Mouse (Mus musculus): Measurements from ENCODE around the gene Atp5mpl. TPM values are rescaled to one million over a fixed set of nuclear protein-coding genes. Genes with fewer than 3 reads are reported as not detected.

The Atp5mpl gene
- polyA plus RNA-seq, 1 experiment: 8.8 TPM

DNA sequence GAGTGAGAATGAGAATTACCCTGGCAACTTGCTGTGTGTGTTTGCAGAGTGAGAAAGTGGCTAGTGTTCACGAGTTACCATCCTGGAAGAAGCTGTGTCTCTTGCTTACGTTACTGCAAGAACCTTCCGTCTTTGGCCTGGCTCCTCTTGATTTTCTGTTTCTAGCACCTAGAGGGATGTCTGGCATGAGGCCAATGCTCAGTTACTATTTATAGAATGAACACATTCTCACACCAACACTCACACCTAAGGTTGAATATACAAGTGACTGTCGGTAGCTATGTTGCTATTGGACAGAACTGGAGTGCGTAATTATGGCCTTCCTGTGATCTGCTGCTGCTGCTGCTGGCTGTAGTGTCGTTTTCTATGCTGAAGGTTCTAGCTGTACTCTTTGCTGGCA lies 10.4 kb upstream of the Atp5mpl start:
- no peak overlapping the region for H3K27ac ChIP-seq (ENCODE audit: insufficient read depth, low read length)
- no peaks in the 10 kb centered on the region for H3K36me3 ChIP-seq (ENCODE audit: control insufficient read depth, insufficient read depth, low read length)
- H3K4me1 ChIP-seq (ENCODE audit: control insufficient read depth, insufficient read depth, insufficient read length): no peaks in the 10 kb centered on the region
- 68% methylated on average over 6 of the region's 6 CpGs for WGBS
- no peaks in the 10 kb centered on the region; the same call in 1 of the 2 replicates for H3K27me3 ChIP-seq (ENCODE audit: control insufficient read depth, insufficient read depth, low read length)
- no peak overlapping the region for H3K4me3 ChIP-seq (ENCODE audit: extremely low read depth, insufficient read depth, insufficient read length)
- TF ChIP-seq POLR2A (IDR thresholded peaks at IDR 0.05; ENCODE audit: low read depth, low read length) (no peak), CTCF (IDR thresholded peaks at IDR 0.05; ENCODE audit: extremely low read depth, insufficient read depth, insufficient read length, insufficient replicate concordance) (no peak)
- no peak for DNase-seq (ENCODE audit: low read depth in 1 of 2, low spot score in 2 of 2)

DNA sequence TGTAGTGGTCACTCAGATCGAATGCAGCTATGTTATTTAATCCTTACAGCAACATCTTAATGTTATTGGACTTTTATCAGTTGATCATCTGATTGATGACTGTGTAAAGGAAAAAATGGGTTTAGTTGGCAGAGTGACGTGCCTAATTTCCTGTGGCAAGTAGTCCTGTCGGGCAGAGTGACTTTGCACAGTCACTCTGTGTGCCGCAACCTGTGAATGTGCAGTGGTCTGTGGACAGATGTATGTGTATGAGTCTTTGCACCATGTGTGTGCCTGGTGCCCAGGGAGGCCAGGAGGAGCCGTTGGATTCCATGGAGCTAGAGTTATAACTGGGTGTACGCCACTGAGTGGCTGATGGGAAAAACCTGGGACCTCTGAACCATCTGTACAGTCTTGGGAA lies 7.8 kb upstream of the Atp5mpl start:
- no peak overlapping the region for H3K27ac ChIP-seq (ENCODE audit: insufficient read depth, low read length)
- DNase-seq (ENCODE audit: low read depth in 1 of 2, low spot score in 2 of 2): no peak
- H3K27me3 ChIP-seq (ENCODE audit: control insufficient read depth, insufficient read depth, low read length): no peaks in the 10 kb centered on the region; the same call in 1 of the 2 replicates
- no peaks in the 10 kb centered on the region for H3K4me1 ChIP-seq (ENCODE audit: control insufficient read depth, insufficient read depth, insufficient read length)
- no peaks in the 10 kb centered on the region for H3K36me3 ChIP-seq (ENCODE audit: control insufficient read depth, insufficient read depth, low read length)
- TF ChIP-seq CTCF (IDR thresholded peaks at IDR 0.05; ENCODE audit: extremely low read depth, insufficient read depth, insufficient read length, insufficient replicate concordance): no peak
- no peak for TF ChIP-seq POLR2A (IDR thresholded peaks at IDR 0.05; ENCODE audit: low read depth, low read length)
- H3K4me3 ChIP-seq (ENCODE audit: extremely low read depth, insufficient read depth, insufficient read length): no peak overlapping the region
- 54% methylated on average over 6 of the region's 6 CpGs for WGBS

DNA sequence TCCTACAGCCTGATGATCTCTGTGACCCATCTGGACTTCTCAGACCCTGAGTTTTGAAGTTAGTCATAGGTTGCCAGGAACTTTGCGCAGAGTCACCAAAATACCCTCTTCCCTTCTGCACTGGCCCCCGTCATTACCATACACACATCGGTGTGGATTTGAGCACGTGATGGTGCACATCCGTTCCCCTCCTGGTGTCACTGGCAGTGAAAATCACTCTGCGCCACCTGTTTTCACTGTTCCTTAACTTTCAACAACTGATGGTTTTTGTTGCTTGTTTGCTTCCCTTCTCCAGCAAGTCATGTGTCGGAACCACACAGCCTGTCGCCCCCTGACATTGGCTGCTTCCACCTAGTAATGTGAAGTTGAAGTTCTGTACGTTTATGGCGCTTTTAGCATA lies 5.7 kb upstream of the Atp5mpl start:
- TF ChIP-seq POLR2A (IDR thresholded peaks at IDR 0.05; ENCODE audit: low read depth, low read length): no peak
- TF ChIP-seq CTCF (IDR thresholded peaks at IDR 0.05; ENCODE audit: extremely low read depth, insufficient read depth, insufficient read length, insufficient replicate concordance): no peak
- no peaks in the 10 kb centered on the region for H3K4me1 ChIP-seq (ENCODE audit: control insufficient read depth, insufficient read depth, insufficient read length)
- H3K36me3 ChIP-seq (ENCODE audit: control insufficient read depth, insufficient read depth, low read length): no peaks in the 10 kb centered on the region
- no peak overlapping the region for H3K4me3 ChIP-seq (ENCODE audit: extremely low read depth, insufficient read depth, insufficient read length)
- 86% methylated on average over 10 of the region's 10 CpGs for WGBS
- H3K27ac ChIP-seq (ENCODE audit: insufficient read depth, low read length): no peak overlapping the region
- no peaks in the 10 kb centered on the region; the same call in 1 of the 2 replicates for H3K27me3 ChIP-seq (ENCODE audit: control insufficient read depth, insufficient read depth, low read length)
- DNase-seq (ENCODE audit: low read depth in 1 of 2, low spot score in 2 of 2): no peak

DNA sequence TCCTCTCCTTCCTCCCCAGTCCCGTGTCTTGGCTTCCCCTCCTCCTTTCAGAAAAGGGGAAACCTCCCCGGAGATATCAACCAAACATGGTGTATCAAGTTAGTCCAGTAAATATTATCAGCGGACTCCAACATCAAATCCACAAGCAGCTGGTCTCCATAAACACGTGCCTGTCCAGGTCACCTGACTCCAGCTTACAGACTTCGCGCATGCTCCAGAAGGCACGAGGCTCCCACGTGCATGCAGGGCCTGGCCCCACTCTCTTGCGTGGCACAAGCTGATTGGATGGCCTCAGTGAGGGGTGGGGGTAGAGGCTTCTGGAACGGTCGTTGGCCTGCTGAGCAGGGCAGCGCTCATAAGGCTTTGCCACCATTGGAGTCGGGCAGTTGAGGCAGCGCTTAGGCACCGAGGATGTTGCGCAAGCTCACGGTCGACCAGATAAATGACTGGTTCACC lies 4.5 kb upstream of the Atp5mpl start, which contains the start of gene Tdrd9:
Gene Tdrd9, plus strand, starts transcription at position 329 of the 456 bp plus-strand sequence.
- no peak for DNase-seq (ENCODE audit: low read depth in 1 of 2, low spot score in 2 of 2)
- Histone ChIP-seq H3K27me3 (ENCODE audit: control insufficient read depth, insufficient read depth, low read length) (no peaks in the 10 kb centered on the region; the same call in 1 of the 2 replicates), H3K36me3 (ENCODE audit: control insufficient read depth, insufficient read depth, low read length) (no peaks in the 10 kb centered on the region), H3K27ac (ENCODE audit: insufficient read depth, low read length) (no peak within 1 kb of the TSS), H3K4me1 (ENCODE audit: control insufficient read depth, insufficient read depth, insufficient read length) (no peaks in the 10 kb centered on the region), H3K4me3 (ENCODE audit: extremely low read depth, insufficient read depth, insufficient read length) (no peak within 1 kb of the TSS)
- 86% methylated on average over 18 of the region's 18 CpGs for WGBS
- TF ChIP-seq CTCF (IDR thresholded peaks at IDR 0.05; ENCODE audit: extremely low read depth, insufficient read depth, insufficient read length, insufficient replicate concordance): no peak
- TF ChIP-seq POLR2A (IDR thresholded peaks at IDR 0.05; ENCODE audit: low read depth, low read length): no peak

DNA sequence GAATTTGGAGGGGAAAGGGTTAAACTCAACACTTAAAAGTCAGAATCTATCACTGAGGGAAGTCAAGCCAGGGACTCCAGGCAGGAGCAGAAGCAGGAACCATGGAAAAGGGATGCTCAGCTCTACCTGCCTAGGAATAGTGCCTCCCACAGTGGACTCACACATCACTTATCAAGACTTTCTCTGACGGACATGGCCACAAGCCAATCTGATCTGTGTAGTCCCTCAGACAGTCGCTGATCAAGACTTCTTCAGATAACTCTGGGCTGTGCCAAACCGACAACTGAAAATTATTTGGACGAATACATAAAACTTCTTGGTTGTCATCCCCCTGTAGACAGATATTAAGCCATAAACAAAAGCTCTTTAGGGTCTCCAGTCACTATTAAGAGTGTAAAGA lies 3.3 kb upstream of the Atp5mpl start:
- 67% methylated on average over 4 of the region's 4 CpGs for WGBS
- no peak for TF ChIP-seq CTCF (IDR thresholded peaks at IDR 0.05; ENCODE audit: extremely low read depth, insufficient read depth, insufficient read length, insufficient replicate concordance)
- no peak for TF ChIP-seq POLR2A (IDR thresholded peaks at IDR 0.05; ENCODE audit: low read depth, low read length)
- no peak overlapping the region for H3K27ac ChIP-seq (ENCODE audit: insufficient read depth, low read length)
- H3K27me3 ChIP-seq (ENCODE audit: control insufficient read depth, insufficient read depth, low read length): no peaks in the 10 kb centered on the region; the same call in 1 of the 2 replicates
- H3K36me3 ChIP-seq (ENCODE audit: control insufficient read depth, insufficient read depth, low read length): no peaks in the 10 kb centered on the region
- H3K4me1 ChIP-seq (ENCODE audit: control insufficient read depth, insufficient read depth, insufficient read length): no peaks in the 10 kb centered on the region; the same call in 1 of the 2 replicates
- no peak overlapping the region for H3K4me3 ChIP-seq (ENCODE audit: extremely low read depth, insufficient read depth, insufficient read length)
- DNase-seq (ENCODE audit: low read depth in 1 of 2, low spot score in 2 of 2): no peak

DNA sequence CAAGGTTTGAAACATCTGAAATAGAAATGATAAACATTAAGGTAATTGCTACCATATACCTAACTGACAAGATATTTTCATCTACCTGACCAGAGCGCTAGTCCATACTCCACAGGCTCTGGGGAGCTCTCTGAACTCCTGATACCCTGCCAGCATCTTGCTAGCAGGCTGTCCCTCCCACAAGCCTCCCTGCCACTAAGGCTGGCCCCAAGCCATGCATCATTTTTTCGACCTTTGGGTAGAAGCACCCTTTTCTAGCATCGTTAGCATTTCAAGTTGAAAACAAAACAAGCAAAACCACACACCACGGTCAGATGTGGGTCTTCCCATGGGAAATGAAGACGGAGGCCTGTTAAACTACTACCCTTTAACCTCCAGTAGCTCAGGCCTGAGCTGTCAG lies 3.4 kb downstream of the Atp5mpl start:
- Histone ChIP-seq H3K27me3 (ENCODE audit: control insufficient read depth, insufficient read depth, low read length) (no peaks in the 10 kb centered on the region), H3K4me1 (ENCODE audit: control insufficient read depth, insufficient read depth, insufficient read length) (no peaks in the 10 kb centered on the region; the same call in 1 of the 2 replicates), H3K4me3 (ENCODE audit: extremely low read depth, insufficient read depth, insufficient read length) (no peak overlapping the region), H3K36me3 (ENCODE audit: control insufficient read depth, insufficient read depth, low read length) (peaks cover 9% of the 10 kb centered on the region), H3K27ac (ENCODE audit: insufficient read depth, low read length) (no peak overlapping the region)
- WGBS: 78% methylated on average over 5 of the region's 5 CpGs
- TF ChIP-seq POLR2A (IDR thresholded peaks at IDR 0.05; ENCODE audit: low read depth, low read length): no peak
- TF ChIP-seq CTCF (IDR thresholded peaks at IDR 0.05; ENCODE audit: extremely low read depth, insufficient read depth, insufficient read length, insufficient replicate concordance): no peak
- DNase-seq (ENCODE audit: low read depth in 1 of 2, low spot score in 2 of 2): no peak

DNA sequence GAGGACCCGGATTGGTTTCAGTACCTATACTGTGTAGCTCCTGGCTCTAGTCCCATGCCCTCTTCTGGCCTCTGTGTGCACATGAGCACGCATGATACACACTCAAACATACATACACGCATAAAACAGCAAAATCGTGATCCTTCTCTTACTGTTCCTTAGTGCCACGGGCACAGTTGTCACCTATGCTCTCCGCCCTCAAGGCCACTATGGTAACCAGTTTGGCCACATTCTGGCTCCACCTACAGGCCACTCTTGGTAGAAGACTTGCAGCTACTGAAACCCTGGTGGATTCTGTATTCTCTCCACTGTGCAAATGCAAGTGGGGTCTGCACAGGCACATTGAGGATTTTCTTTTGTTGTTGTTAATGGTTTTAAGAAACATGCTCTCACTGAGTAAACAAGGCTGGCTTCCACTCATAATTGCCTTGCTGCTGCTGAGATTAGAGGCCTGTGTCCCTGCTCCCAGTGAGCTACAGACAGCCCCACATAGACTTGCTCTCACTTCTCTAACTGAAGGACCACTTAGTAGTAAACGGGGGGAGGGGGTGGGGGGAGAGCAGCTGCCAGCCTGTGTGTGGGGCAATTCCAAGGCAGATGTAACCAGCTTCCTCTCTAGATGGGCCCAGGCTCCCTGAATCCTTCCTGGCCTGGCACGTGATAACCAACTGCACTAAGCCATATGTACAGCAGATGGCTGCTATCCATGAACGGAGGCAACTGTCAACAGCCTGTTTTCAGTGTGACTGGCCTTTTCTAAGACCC lies 8.5 kb downstream of the Atp5mpl start:
- Histone ChIP-seq H3K36me3 (ENCODE audit: control insufficient read depth, insufficient read depth, low read length) (peaks cover 9% of the 10 kb centered on the region), H3K4me1 (ENCODE audit: control insufficient read depth, insufficient read depth, insufficient read length) (no peaks in the 10 kb centered on the region), H3K27me3 (ENCODE audit: control insufficient read depth, insufficient read depth, low read length) (no peaks in the 10 kb centered on the region), H3K4me3 (ENCODE audit: extremely low read depth, insufficient read depth, insufficient read length) (no peak overlapping the region), H3K27ac (ENCODE audit: insufficient read depth, low read length) (no peak overlapping the region)
- 44% methylated on average over 9 of the region's 9 CpGs for WGBS
- TF ChIP-seq POLR2A (IDR thresholded peaks at IDR 0.05; ENCODE audit: low read depth, low read length): no peak
- peak; percentile 70; the same call in 1 of the 2 replicates for TF ChIP-seq CTCF (IDR thresholded peaks at IDR 0.05; ENCODE audit: extremely low read depth, insufficient read depth, insufficient read length, insufficient replicate concordance)
- peak; percentile 25 to 70 for DNase-seq (ENCODE audit: low read depth in 1 of 2, low spot score in 2 of 2)

Measured in spleen, adult 2 months (tissue).